Mouse (Mus musculus) neural tube, embryonic 11.5 days (tissue): Measurements from ENCODE around the gene Ugt1a8. TPM values are rescaled to one million over a fixed set of nuclear protein-coding genes. Genes with fewer than 3 reads are reported as not detected.
A peak's percentile ranks its signal among the peaks of the same experiment; 100 is the strongest.

Source experiments
- ATAC-seq: fragments of 200-750 bp; cut with Nextera tagmentation; 2 replicates; pipeline ENCODE4 v1.8.0; 2017; ENCODE audit warnings: moderate number of reproducible peaks, mild to moderate bottlenecking, moderate TSS enrichment, moderate library complexity; ENCODE audit not compliant: insufficient read depth, low FRiP score, low TSS enrichment
- DNase-seq: peaks from one replicate; pipeline ENCODE4 v3.0.0-alpha.2; 2015; ENCODE audit warnings: low spot score
- H3K27ac ChIP-seq: fragments of 300-500 bp; sonication (generic); 2 replicates; pipeline ENCODE4 v1.5.1; 2014; ENCODE audit warnings: low read depth, mild to moderate bottlenecking, low read length
- H3K27me3 ChIP-seq: fragments of 300-500 bp; sonication (generic); 2 replicates; pipeline ENCODE4 v1.6.1; 2014; ENCODE audit warnings: mild to moderate bottlenecking, low read length, mixed read lengths; ENCODE audit not compliant: control insufficient read depth, insufficient read depth
- H3K36me3 ChIP-seq: fragments of 300-500 bp; sonication (generic); 2 replicates; pipeline ENCODE4 v1.6.1; 2014; ENCODE audit warnings: mild to moderate bottlenecking, low read length, moderate library complexity, mixed read lengths; ENCODE audit not compliant: control insufficient read depth, insufficient read depth
- H3K4me1 ChIP-seq: fragments of 300-500 bp; sonication (generic); 2 replicates; pipeline ENCODE4 v1.6.1; 2014; ENCODE audit warnings: low read length, mixed read lengths; ENCODE audit not compliant: control insufficient read depth, insufficient read depth
- H3K4me2 ChIP-seq: fragments of 300-500 bp; sonication (generic); 2 replicates; pipeline ENCODE4 v1.6.1; 2014; ENCODE audit warnings: low read depth, mild to moderate bottlenecking, moderate library complexity
- H3K4me3 ChIP-seq: fragments of 300-500 bp; sonication (generic); 2 replicates; pipeline ENCODE4 v1.5.1; 2014; ENCODE audit warnings: low read depth, low read length
- H3K9ac ChIP-seq: fragments of 300-500 bp; sonication (generic); 2 replicates; pipeline ENCODE4 v1.6.1; 2014; ENCODE audit warnings: mild to moderate bottlenecking, low read length
- H3K9me3 ChIP-seq: fragments of 300-500 bp; sonication (generic); 2 replicates; pipeline ENCODE4 v1.6.1; 2016; ENCODE audit warnings: low read length; ENCODE audit not compliant: control insufficient read depth
- WGBS: fragments of 180-500 bp; shearing (Covaris S2); extraction: QIAGEN DNeasy Blood & Tissue Kit; methylation state at CpG from one replicate; pipeline ENCODE4 v1.1.7; 2014; 5-methylcytosine and 5-hydroxymethylcytosine counted together
- polyA plus RNA-seq: library from polyadenylated mRNA; unstranded; fragments of >200 nt; fragmentation: Nextera tagmentation; extraction: Ambion mirVana; gene quantifications from 2 replicates; pipeline ENCODE4 v1.2.1, GENCODE M21; 2014

Gene Ugt1a8
- polyA plus RNA-seq, 1 experiment from 2014 or later: not detected

GRCm38 (mm10) chr1:88211812-88212211 lies 124.2 kb downstream of the Ugt1a8 start, which contains the start of gene Ugt1a1:
Ugt1a1 (plus strand) TSS chr1:88211959.
- Histone ChIP-seq H3K9ac (no peak within 1 kb of the TSS), H3K9me3 (peaks cover 52% of the 10 kb centered on the region), H3K36me3 (no peaks in the 10 kb centered on the region), H3K4me3 (no peak within 1 kb of the TSS), H3K4me1 (no peaks in the 10 kb centered on the region), H3K4me2 (no peak within 1 kb of the TSS), H3K27ac (no peak within 1 kb of the TSS), H3K27me3 (no peaks in the 10 kb centered on the region)
- DNase-seq: peak; percentile 15
- no peak for ATAC-seq
- WGBS: 71% methylated on average over 8 of the region's 8 CpGs

- H3K4me1 ChIP-seq: no peaks in the 10 kb centered on the region
- no peak overlapping the region for H3K27ac ChIP-seq
- no peaks in the 10 kb centered on the region for H3K27me3 ChIP-seq
- no peak overlapping the region for H3K9ac ChIP-seq
- ATAC-seq: 0 out of 2 replicates have a peak, but pooled peaks have one; percentile 18
- H3K4me3 ChIP-seq: no peak overlapping the region
- no peak overlapping the region for H3K4me2 ChIP-seq
- H3K9me3 ChIP-seq: peaks cover 58% of the 10 kb centered on the region
- 62% methylated on average over 8 of the region's 8 CpGs for WGBS
- H3K36me3 ChIP-seq: no peaks in the 10 kb centered on the region
- peak; percentile 14 for DNase-seq
Observed at GRCm38 (mm10) chr1:88212341-88213045, 124.9 kb downstream of the Ugt1a8 start.

GRCm38 (mm10) chr1:88213061-88213460 lies 125.4 kb downstream of the Ugt1a8 start:
- Histone ChIP-seq H3K9ac (no peak overlapping the region), H3K9me3 (peaks cover 61% of the 10 kb centered on the region), H3K4me1 (no peaks in the 10 kb centered on the region), H3K4me3 (no peak overlapping the region), H3K27me3 (no peaks in the 10 kb centered on the region), H3K27ac (no peak overlapping the region), H3K4me2 (no peak overlapping the region), H3K36me3 (no peaks in the 10 kb centered on the region)
- DNase-seq: no peak
- ATAC-seq: no peak
- WGBS: 75% methylated on average over 1 of the region's 1 CpGs

GRCm38 (mm10) chr1:88213766-88214461 lies 126.3 kb downstream of the Ugt1a8 start:
- Histone ChIP-seq H3K27ac (no peak overlapping the region), H3K4me1 (no peaks in the 10 kb centered on the region), H3K4me3 (no peak overlapping the region), H3K9me3 (peaks cover 61% of the 10 kb centered on the region), H3K27me3 (no peaks in the 10 kb centered on the region), H3K4me2 (no peak overlapping the region), H3K9ac (no peak overlapping the region), H3K36me3 (no peaks in the 10 kb centered on the region)
- DNase-seq (peak; percentile 14), ATAC-seq (no peak)
- WGBS: 82% methylated on average over 2 of the region's 2 CpGs

GRCm38 (mm10) chr1:88214462-88214952 lies 126.9 kb downstream of the Ugt1a8 start:
- no peak overlapping the region for H3K4me3 ChIP-seq
- no peak overlapping the region for H3K27ac ChIP-seq
- no peaks in the 10 kb centered on the region for H3K27me3 ChIP-seq
- ATAC-seq: no peak
- no peaks in the 10 kb centered on the region for H3K4me1 ChIP-seq
- no peaks in the 10 kb centered on the region for H3K36me3 ChIP-seq
- H3K4me2 ChIP-seq: no peak overlapping the region
- H3K9me3 ChIP-seq: peaks cover 61% of the 10 kb centered on the region
- no peak overlapping the region for H3K9ac ChIP-seq
- 81% methylated on average over 2 of the region's 2 CpGs for WGBS
- no peak for DNase-seq

GRCm38 (mm10) chr1:88215466-88216380 lies 128.1 kb downstream of the Ugt1a8 start:
- Histone ChIP-seq H3K27me3 (no peaks in the 10 kb centered on the region), H3K9me3 (peaks cover 61% of the 10 kb centered on the region), H3K27ac (no peak overlapping the region), H3K4me1 (no peaks in the 10 kb centered on the region), H3K36me3 (no peaks in the 10 kb centered on the region), H3K4me3 (no peak overlapping the region), H3K4me2 (no peak overlapping the region), H3K9ac (no peak overlapping the region)
- DNase-seq: peak; percentile 11
- WGBS: 72% methylated on average over 10 of the region's 10 CpGs
- no peak for ATAC-seq

GRCm38 (mm10) chr1:88216551-88216950 lies 128.9 kb downstream of the Ugt1a8 start:
- ATAC-seq (no peak), DNase-seq (peak; percentile 10)
- Histone ChIP-seq H3K4me1 (no peaks in the 10 kb centered on the region), H3K27ac (no peak overlapping the region), H3K36me3 (no peaks in the 10 kb centered on the region), H3K9ac (no peak overlapping the region), H3K9me3 (peaks cover 57% of the 10 kb centered on the region), H3K27me3 (no peaks in the 10 kb centered on the region), H3K4me3 (no peak overlapping the region), H3K4me2 (no peak overlapping the region)
- WGBS: 64% methylated on average over 2 of the region's 2 CpGs

- Histone ChIP-seq H3K9me3 (peaks cover 53% of the 10 kb centered on the region), H3K4me3 (no peak overlapping the region), H3K9ac (no peak overlapping the region), H3K4me2 (no peak overlapping the region), H3K36me3 (no peaks in the 10 kb centered on the region), H3K4me1 (no peaks in the 10 kb centered on the region), H3K27ac (no peak overlapping the region), H3K27me3 (no peaks in the 10 kb centered on the region)
- WGBS: 67% methylated on average over 2 of the region's 2 CpGs
- DNase-seq (peak; percentile 10), ATAC-seq (no peak)
Observed at GRCm38 (mm10) chr1:88217144-88217543, 129.5 kb downstream of the Ugt1a8 start.
